Mouse (Mus musculus) bone marrow, adult 2 months (tissue): ENCODE results near the gene Crebzf. TPM values are rescaled to one million over a fixed set of nuclear protein-coding genes. Genes with fewer than 3 reads are reported as not detected.

ENCODE experiments used
- H3K27ac ChIP-seq: fragments of 200-500 bp; 2 replicates; pipeline ENCODE4 v1.5.1; 2012; ENCODE audit warnings: low read depth, mild to moderate bottlenecking, control low read depth, inconsistent platforms, low read length; ENCODE audit not compliant: control insufficient read depth, poor library complexity, insufficient read depth
- H3K4me1 ChIP-seq: fragments of 200-500 bp; 2 replicates; pipeline ENCODE4 v1.6.1; 2011; ENCODE audit warnings: low read length; ENCODE audit not compliant: control insufficient read depth, insufficient read depth
- H3K4me3 ChIP-seq: fragments of 200-500 bp; replicated peaks from 2 replicates; pipeline ENCODE3; 2011; ENCODE audit warnings: mild to moderate bottlenecking, low read depth, low read length, control low read depth; ENCODE audit not compliant: control insufficient read depth
- CTCF ChIP-seq: fragments of 200-500 bp; IDR thresholded peaks from 2 replicates; pipeline ENCODE4 v1.5.1; 2011; ENCODE audit warnings: low read length, control low read depth; ENCODE audit not compliant: control insufficient read depth, insufficient read depth
- POLR2A ChIP-seq: fragments of 200-500 bp; IDR thresholded peaks from 2 replicates; pipeline ENCODE4 v1.6.1; 2011; ENCODE audit warnings: low read depth, mild to moderate bottlenecking, control low read depth, low read length, borderline replicate concordance; ENCODE audit not compliant: control insufficient read depth
- WGBS: fragments of 180-500 bp; shearing (Covaris S2); methylation state at CpG from one replicate; pipeline ENCODE4 v1.1.7; 2018; 5-methylcytosine and 5-hydroxymethylcytosine counted together
- polyA plus RNA-seq: library from polyadenylated mRNA; stranded (reverse); fragments of >200 nt; gene quantifications from 2 replicates; pipeline ENCODE4 v1.2.4, GENCODE M21; 2011; ENCODE audit warnings: low replicate concordance; ENCODE audit not compliant: missing spikeins, insufficient read depth, insufficient read length

Gene Crebzf
- polyA plus RNA-seq, 1 experiment, result 56.8 TPM

DNA sequence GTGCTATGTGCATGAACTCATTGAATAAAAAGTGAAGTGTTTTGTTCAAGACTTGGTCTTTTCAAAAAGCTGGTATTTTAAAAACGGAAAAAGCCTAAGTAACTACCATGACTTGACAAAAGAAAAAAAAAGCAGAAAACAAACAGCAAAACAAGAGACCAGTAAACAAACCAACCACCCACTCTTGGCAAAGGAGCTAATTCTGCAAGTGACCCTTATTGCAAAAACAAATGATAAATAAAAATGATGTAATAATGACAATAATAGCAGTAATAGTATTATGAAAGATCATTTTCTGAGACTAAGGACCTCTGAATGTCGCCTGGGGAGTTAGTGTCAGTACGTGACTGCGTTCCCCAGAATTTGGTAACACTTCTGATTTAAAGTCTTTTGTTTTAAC, 459 bp upstream of the Crebzf start:
- WGBS, result 4% methylated on average over 4 of the region's 4 CpGs
- Histone ChIP-seq H3K4me1 (no peaks in the 10 kb centered on the region; the same call in 1 of the 2 replicates), H3K4me3 (no peak overlapping the region), H3K27ac (no peak overlapping the region)
- TF ChIP-seq CTCF (no peak), POLR2A (no peak)

DNA sequence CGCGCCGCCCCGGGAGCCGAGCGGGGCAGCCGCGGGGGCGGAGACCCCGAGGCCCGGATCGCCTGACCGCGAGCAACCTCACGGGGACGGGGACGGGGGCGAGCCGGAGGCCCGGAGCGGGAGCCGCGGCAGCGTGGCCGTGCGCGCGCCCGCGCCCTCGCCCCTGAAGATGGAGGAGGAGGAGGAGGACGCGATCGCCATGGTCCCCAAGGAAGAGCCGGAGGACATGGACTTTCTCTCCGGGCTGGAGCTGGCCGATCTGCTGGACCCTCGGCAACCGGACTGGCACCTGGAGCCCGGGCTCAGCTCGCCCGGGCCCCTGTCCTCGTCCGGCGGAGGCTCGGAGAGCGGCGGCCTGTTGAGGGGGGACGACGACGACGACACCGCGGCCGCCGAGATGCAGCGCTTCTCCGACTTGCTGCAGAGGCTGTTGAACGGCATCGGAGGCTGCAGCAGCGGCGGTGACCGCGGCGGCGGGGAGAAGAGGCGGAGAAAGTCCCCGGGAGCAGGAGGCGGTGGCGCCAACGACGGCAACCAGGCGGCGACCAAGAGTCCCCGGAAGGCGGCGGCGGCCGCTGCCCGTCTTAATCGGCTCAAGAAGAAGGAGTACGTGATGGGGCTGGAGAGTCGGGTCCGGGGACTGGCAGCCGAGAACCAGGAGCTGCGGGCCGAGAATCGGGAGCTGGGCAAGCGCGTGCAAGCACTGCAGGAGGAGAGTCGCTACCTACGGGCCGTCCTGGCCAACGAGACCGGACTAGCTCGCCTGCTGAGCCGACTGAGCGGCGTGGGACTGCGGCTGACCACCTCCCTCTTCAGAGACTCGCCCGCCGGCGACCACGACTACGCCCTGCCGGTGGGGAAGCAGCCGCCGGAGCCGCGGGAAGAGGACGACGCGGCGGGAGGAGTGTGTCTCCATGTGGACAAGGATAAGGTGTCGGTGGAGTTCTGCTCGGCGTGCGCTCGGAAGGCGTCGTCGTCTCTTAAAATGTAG, 867 bp downstream of the Crebzf start:
- TF ChIP-seq CTCF (peak; percentile 15; the same call in 1 of the 2 replicates), POLR2A (peak; percentile 34; the same call in 1 of the 2 replicates)
- under 1% methylated on average over 123 of the region's 123 CpGs for WGBS
- Histone ChIP-seq H3K27ac (peak overlapping the region; percentile 95), H3K4me1 (no peaks in the 10 kb centered on the region; the same call in 1 of the 2 replicates), H3K4me3 (peak overlapping the region; percentile 95)

- no peak overlapping the region for H3K27ac ChIP-seq
- peak overlapping the region; percentile 95 for H3K4me3 ChIP-seq
- no peaks in the 10 kb centered on the region; the same call in 1 of the 2 replicates for H3K4me1 ChIP-seq
- TF ChIP-seq POLR2A (no peak), CTCF (no peak)
- 2% methylated on average over 6 of the region's 6 CpGs for WGBS
Measured at GRCm38 (mm10) chr7:90444206-90444605, 1.7 kb downstream of the Crebzf start.

GRCm38 (mm10) chr7:90456149-90456844, 13.8 kb downstream of the Crebzf start:
- Histone ChIP-seq H3K4me3 (no peak overlapping the region), H3K27ac (no peak overlapping the region), H3K4me1 (no peaks in the 10 kb centered on the region; the same call in 1 of the 2 replicates)
- TF ChIP-seq CTCF (no peak), POLR2A (no peak)
- 8% methylated on average over 7 of the region's 7 CpGs for WGBS

DNA sequence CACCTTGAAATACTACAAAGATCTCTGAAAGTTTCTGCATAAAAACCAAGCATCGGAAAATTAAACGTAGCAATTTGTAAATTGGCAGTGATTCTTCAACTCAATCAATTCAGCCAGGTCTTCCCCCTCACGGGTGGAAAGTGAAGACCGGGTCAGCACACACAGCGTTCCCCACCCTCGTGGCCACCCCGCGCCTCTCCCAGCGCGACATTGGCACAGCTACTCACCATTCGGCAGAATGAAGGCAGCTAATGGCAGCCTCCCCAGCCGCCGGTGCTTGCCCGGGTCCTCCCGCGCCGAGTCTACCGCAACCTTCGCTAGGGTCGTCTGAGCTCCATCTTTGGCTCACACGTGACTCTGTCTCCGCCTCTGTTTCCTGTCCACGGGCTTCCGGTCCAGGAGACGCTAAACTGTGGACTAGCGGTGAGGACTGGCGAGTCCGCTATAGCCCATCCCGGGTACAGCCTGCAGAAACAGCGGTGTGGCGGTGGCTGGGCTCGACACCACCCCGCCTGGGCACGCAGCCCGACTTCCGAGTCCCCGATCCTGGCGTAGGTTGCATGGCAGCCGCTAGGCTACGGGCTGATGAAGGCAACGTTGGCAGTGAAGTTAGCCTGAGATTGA, 14.4 kb downstream of the Crebzf start, which contains the start of gene Tmem126a:
Tmem126a (minus strand) TSS at position 385 of the 624 bp plus-strand sequence.
- H3K27ac ChIP-seq, result peak within 1 kb of the TSS; percentile 9
- TF ChIP-seq POLR2A, result peak; percentile 92; the same call in 1 of the 2 replicates
- TF ChIP-seq CTCF, result peak; percentile 30; the same call in 1 of the 2 replicates
- under 1% methylated on average over 41 of the region's 41 CpGs for WGBS

GRCm38 (mm10) chr7:90457517-90457916, 15.0 kb downstream of the Crebzf start:
- Histone ChIP-seq H3K4me1 (no peaks in the 10 kb centered on the region; the same call in 1 of the 2 replicates), H3K4me3 (peak overlapping the region; percentile 79), H3K27ac (peak overlapping the region; percentile 9; the same call in 1 of the 2 replicates)
- TF ChIP-seq CTCF, result no peak
- no peak for TF ChIP-seq POLR2A
- 3% methylated on average over 10 of the region's 10 CpGs for WGBS

More for the DNA sequence above, 14.4 kb downstream of the Crebzf start, which contains the start of gene Tmem126a:
- H3K4me1 ChIP-seq, result no peaks in the 10 kb centered on the region; the same call in 1 of the 2 replicates
- H3K4me3 ChIP-seq, result peak within 1 kb of the TSS; percentile 79

GRCm38 (mm10) chr7:90460330-90460729, 17.8 kb downstream of the Crebzf start:
- TF ChIP-seq POLR2A, result no peak
- TF ChIP-seq CTCF, result no peak
- Histone ChIP-seq H3K4me1 (no peaks in the 10 kb centered on the region; the same call in 1 of the 2 replicates), H3K27ac (no peak overlapping the region), H3K4me3 (no peak overlapping the region)
- 73% methylated on average over 10 of the region's 10 CpGs for WGBS

DNA sequence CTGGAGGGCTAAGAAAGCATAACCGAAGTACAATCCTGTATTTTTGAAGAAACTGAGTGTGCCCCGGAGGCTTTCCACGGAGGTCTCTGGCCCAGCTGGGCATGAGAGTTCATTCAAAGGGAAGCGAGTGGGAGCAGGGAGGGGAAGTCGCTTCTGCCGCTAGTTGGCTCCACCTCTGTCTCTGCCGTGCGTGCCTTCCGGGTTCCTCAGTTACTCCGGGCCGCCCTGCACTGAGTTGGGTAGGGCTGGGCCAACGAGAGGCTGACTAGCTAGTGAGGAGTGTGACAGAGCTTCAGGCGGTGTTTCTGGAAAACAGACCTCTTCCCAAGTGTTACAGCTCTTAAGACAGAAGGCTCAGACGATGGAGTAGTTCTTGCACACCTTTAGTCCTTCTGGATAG, 18.4 kb downstream of the Crebzf start:
- TF ChIP-seq POLR2A (peak; percentile 35; the same call in 1 of the 2 replicates), CTCF (peak; percentile 70)
- no peak overlapping the region for H3K4me3 ChIP-seq
- WGBS, result 22% methylated on average over 14 of the region's 14 CpGs
- H3K27ac ChIP-seq, result no peak overlapping the region
- no peaks in the 10 kb centered on the region; the same call in 1 of the 2 replicates for H3K4me1 ChIP-seq
